Mouse (Mus musculus) spleen, embryonic (tissue): ENCODE measurements around the gene Col5a1.

Experiments
- CTCF ChIA-PET: fragments of 350-600 bp; sonication (Branson Sonifier 250); formaldehyde crosslinking; loops from one replicate; lab custom pipeline; 2022; lab: Charles Lee

Col5a1 gene

GRCm38 (mm10) chr2:27919309-27919850 is 33.2 kb downstream of the Col5a1 start:
- CTCF ChIA-PET = no interaction called here

- CTCF ChIA-PET = no interaction called here
These were observed 35.8 kb downstream of the Col5a1 start for GRCm38 (mm10) chr2:27922053-27922452.

GRCm38 (mm10) chr2:27923718-27924117 is 37.5 kb downstream of the Col5a1 start:
- CTCF ChIA-PET = no interaction called here

- CTCF ChIA-PET = no interaction called here
These were observed 38.2 kb downstream of the Col5a1 start for GRCm38 (mm10) chr2:27924463-27924862.

- CTCF ChIA-PET = no interaction called here
These were observed 40.4 kb downstream of the Col5a1 start for GRCm38 (mm10) chr2:27926478-27927165.

GRCm38 (mm10) chr2:27930471-27931015 is 44.3 kb downstream of the Col5a1 start:
- CTCF ChIA-PET = no interaction called here

- CTCF ChIA-PET = no interaction called here
These were observed 44.9 kb downstream of the Col5a1 start for GRCm38 (mm10) chr2:27931130-27931529.

- CTCF ChIA-PET = no interaction called here
These were observed 45.7 kb downstream of the Col5a1 start for GRCm38 (mm10) chr2:27931971-27932370.

- CTCF ChIA-PET = no interaction called here
These were observed 48.0 kb downstream of the Col5a1 start for GRCm38 (mm10) chr2:27934269-27934668.

- CTCF ChIA-PET = no interaction called here
These were observed 48.6 kb downstream of the Col5a1 start for GRCm38 (mm10) chr2:27934831-27935230.

- CTCF ChIA-PET = no interaction called here
These were observed 49.2 kb downstream of the Col5a1 start for GRCm38 (mm10) chr2:27935441-27935840.

GRCm38 (mm10) chr2:27936607-27937191 is 50.5 kb downstream of the Col5a1 start:
- CTCF ChIA-PET = no interaction called here

- CTCF ChIA-PET = no interaction called here
These were observed 53.2 kb downstream of the Col5a1 start for GRCm38 (mm10) chr2:27939433-27939832.

GRCm38 (mm10) chr2:27940144-27940543 is 53.9 kb downstream of the Col5a1 start:
- CTCF ChIA-PET = no interaction called here

GRCm38 (mm10) chr2:27947252-27947651 is 61.0 kb downstream of the Col5a1 start:
- CTCF ChIA-PET = no interaction called here

- CTCF ChIA-PET = no interaction called here
These were observed 61.7 kb downstream of the Col5a1 start for GRCm38 (mm10) chr2:27947917-27948316.

GRCm38 (mm10) chr2:27953866-27954265 is 67.6 kb downstream of the Col5a1 start:
- CTCF ChIA-PET = no interaction called here

- CTCF ChIA-PET = no interaction called here
These were observed 68.7 kb downstream of the Col5a1 start for GRCm38 (mm10) chr2:27954924-27955323.

GRCm38 (mm10) chr2:27956751-27957150 is 70.5 kb downstream of the Col5a1 start:
- CTCF ChIA-PET = no interaction called here

- CTCF ChIA-PET = no interaction called here
These were observed 71.0 kb downstream of the Col5a1 start for GRCm38 (mm10) chr2:27957184-27957583.

GRCm38 (mm10) chr2:27959275-27959674 is 73.0 kb downstream of the Col5a1 start:
- CTCF ChIA-PET = no interaction called here

GRCm38 (mm10) chr2:27961190-27961589 is 75.0 kb downstream of the Col5a1 start:
- CTCF ChIA-PET = no interaction called here

GRCm38 (mm10) chr2:27962406-27962805 is 76.2 kb downstream of the Col5a1 start:
- CTCF ChIA-PET = no interaction called here
